Mouse (Mus musculus) left cerebral cortex, postnatal 14 days (tissue): Measurements from ENCODE around the gene Efna4. TPM values are rescaled to one million over a fixed set of nuclear protein-coding genes. Genes with fewer than 3 reads are reported as not detected.

Experiments used
- DNase-seq, 2 experiments: peaks; one replicate each; pipeline ENCODE4 v3.0.0; 2021 to 2022; ENCODE audit warnings: low spot score in 2 of 2, mixed read lengths in 1 of 2
- intact Hi-C: fragments of 180-260 bp; cut with DNase I; formaldehyde crosslinking; loops from one replicate; pipeline ENCODE4 v1.15.1; 2025
- total RNA-seq, 2 experiments: library from RNA; stranded (reverse); gene quantifications; 2 replicates each; pipeline ENCODE4 v1.2.3; 2021

The Efna4 gene
- total RNA-seq, 2 experiments from 2014 or later, result 0.29 to 0.61 TPM

DNA sequence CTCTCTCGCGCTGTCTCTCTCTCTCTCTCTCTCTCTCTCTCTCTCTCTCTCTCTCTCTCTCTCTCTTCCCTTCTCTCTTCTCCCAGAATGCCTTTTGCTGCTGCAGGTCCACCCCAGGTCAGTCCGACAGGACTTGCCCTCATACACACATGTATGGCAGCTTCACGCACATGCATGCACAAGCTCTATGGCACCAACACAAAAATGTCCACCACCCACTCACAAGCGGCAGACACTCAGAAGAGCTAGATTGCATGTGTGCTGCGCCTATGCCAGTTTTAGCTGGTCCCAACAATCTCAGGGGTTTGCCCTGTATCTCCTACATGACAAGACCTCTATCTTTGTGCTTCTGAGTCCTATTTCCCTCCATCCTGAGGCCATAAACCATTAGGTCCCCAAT lies 20.6 kb downstream of the Efna4 start:
- peak; percentile 40 to 70 for DNase-seq
- intact Hi-C loops, result loop anchor here (5.0 kb wide), 1 partner anchor 35 kb away; no protein-coding TSS in a partner anchor

DNA sequence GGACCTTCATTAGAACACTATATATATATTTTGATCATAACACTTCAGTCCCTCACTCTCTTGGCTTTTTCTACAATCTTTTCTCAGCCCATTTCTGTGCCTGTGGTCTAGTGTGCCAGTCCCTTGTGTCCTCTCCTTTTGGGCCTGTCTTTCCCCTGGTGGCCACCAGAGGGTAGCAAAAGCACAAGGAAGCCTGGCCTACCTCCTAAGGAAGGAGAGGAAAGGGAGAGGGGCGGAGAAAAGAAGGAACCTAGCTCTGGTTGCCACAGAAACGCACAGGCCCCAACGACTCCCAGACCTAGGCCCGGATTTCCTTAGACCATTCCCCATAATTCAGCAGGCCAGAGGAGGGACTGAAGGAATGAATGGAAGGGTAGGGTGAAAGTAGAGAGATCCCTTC lies 21.0 kb downstream of the Efna4 start:
- peak; percentile 93 to 94 for DNase-seq
- intact Hi-C loops, result loop anchor here (1.0 to 5.0 kb wide), 2 partner anchors 23 to 35 kb away; no protein-coding TSS in a partner anchor

GRCm38 (mm10) chr3:89315930-89316831 lies 21.6 kb downstream of the Efna4 start:
- DNase-seq, result no peak
- intact Hi-C loops, result loop anchor here (1.0 to 5.0 kb wide), 2 partner anchors 24 to 36 kb away; no protein-coding TSS in a partner anchor

DNA sequence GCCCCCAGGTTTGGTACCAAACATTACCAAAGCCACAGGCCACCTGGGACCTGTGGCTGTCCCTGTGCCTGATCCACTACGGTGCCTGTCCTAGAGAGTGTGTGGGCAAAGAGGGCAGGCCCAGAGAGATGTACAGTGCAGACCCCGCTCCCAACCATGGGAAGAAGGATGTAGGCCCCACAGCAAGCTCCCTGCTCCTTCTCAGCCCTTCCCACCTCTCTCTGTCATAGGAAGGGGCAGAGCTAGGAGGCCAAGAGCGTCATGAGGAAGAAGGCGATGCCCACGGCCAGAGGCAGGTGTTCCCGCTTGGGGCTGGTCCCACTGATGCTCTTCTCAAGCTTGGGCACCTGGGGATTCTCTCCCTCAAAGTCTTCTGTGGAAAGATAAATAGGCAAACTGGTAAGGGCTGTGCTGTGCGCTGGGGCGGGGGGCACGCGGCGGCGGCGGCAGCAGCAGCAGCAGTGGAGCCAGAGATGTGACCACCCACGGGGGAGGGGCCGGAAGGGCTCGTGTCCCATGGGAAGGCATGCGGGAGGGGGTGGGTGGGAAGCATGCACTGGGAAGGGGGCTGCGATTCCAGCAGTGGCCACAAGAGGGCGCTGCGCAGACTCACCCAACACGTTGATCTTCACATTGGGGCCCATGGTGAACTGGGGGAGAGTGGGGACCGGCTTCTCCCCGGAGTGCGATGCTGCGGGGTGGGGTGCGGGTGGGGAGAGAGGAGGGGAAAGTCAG lies 22.5 kb downstream of the Efna4 start:
- DNase-seq, result peak; percentile 84 to 92
- intact Hi-C loops, result loop anchor here (5.0 kb wide), 1 partner anchor 37 kb away; no protein-coding TSS in a partner anchor

GRCm38 (mm10) chr3:89314791-89315190 lies 23.0 kb downstream of the Efna4 start:
- intact Hi-C loops, result loop anchor here (5.0 kb wide), 1 partner anchor 38 kb away; no protein-coding TSS in a partner anchor
- no peak for DNase-seq

DNA sequence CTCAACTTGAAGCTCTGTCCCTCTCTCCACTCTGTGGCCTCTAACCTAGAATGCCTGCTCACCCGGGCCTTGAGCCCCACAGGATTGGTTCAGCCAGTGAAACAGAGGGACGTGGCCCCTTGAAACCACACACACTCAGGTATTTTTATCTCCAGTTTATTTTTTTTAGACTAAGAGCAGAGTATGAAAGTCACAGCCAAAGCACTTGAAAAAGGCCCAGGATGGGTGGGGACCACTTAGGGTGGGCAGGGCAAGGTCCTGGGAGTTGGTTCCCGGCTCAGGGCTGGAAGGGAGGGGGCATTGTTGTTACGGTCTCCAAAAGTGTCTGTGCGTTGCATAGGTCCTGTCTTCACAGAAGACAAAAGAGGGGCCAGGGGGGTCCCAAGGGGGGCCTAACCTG lies 23.5 kb downstream of the Efna4 start:
- intact Hi-C loops, result no loop called here
- DNase-seq, result no peak

- peak in 1 of 2 experiments; percentile 67 for DNase-seq
- intact Hi-C loops, result no loop called here
Observed at GRCm38 (mm10) chr3:89308089-89308488, 29.7 kb downstream of the Efna4 start.

DNA sequence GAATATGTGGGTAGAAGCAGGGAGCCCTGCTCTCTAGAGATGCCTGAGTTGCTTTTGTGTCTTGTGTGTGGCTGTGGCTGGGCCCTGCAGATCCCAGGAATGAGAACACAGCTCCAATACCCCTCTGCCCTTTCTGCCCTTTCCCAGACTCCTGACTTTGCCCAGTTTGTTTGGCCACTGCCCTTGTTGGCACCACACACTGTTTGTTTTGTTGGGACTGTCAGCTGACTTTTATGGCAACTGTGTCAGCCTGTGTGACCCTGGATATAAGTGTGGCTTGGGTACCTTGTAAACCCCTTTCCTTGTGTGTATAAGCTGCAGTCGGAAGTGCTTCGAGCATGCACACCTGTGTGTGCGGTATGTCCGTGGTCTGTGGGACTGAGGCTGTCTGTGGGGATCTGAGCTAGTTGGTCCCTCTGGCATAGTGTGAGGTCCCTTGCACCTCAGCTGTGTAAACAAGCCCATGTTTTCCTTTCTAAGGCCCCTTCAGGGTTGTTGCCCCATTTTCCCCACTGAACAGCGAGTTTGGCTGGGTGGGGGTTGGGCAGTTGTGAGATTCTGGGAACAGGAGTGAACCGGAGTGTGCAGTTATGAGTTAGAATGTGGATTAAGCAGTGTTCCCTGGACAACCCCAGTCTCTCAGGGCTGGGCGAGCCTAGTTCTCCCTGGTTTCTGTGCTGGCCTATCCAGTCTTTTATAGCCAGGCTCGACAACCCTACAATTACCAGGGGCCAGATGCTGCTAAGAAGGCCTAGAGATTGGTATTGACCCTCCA lies 32.1 kb downstream of the Efna4 start:
- intact Hi-C loops, result no loop called here
- no peak for DNase-seq

DNA sequence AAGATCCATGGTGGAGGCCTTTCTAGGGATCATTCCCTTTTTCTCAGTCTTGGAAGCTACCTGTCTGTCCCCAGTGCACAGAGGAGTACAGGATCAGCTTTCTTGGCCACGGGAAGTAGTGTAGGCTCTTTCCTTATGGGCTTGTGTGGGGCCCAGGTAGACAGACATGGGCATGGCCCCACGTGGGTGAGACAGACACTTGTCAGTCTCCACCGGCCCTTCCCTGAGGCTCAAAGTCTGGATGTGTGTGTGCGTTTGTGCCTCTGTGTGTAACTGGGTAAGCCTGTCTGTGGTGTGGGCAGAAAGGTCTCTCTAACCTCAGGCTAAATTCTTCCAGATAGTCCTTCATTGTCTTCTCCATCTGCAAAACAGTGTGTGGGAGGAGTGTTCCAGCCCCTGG lies 32.7 kb downstream of the Efna4 start:
- no peak for DNase-seq
- intact Hi-C loops, result no loop called here

DNA sequence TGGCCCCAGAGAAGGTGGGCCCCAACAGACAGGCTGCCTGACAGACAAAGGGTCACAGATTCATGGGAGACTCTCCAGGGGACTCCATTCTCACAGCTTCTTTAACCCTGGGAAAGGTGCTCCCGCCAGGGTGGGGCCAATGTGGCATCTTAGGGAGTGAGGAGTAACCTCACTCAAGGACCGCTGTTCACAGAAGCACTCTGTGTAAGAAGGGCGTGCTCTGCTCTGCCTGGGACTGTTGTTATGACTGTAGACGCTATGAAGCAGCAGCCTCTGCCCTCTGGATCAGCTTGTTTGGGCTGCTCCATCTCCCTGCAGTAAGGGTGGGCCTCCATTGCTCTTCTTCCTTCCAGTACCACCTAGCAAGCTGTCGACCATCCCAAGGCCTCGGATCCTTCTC lies 33.4 kb downstream of the Efna4 start:
- DNase-seq, result no peak
- intact Hi-C loops, result no loop called here

GRCm38 (mm10) chr3:89300514-89300913 lies 37.3 kb downstream of the Efna4 start:
- intact Hi-C loops, result no loop called here
- DNase-seq, result no peak

DNA sequence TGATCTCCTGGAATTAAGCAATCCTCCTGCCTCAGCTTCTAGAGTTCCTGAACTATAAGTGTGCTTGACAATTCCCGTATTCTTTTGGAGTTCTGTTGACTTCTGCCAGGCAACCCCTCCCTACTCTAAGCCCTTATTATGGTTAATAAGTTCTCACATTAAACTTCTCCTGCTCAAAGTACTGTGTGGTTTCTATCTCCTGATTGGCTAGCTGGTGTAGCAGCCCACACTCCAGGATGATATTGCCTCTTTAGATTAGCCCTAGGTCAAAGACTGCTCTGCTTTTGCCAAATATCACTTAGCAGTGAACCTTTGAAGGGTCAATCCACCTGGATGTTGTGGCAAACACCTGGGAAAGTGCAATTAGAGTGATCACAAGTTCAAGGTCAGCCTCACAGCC lies 37.8 kb downstream of the Efna4 start:
- no peak for DNase-seq

DNA sequence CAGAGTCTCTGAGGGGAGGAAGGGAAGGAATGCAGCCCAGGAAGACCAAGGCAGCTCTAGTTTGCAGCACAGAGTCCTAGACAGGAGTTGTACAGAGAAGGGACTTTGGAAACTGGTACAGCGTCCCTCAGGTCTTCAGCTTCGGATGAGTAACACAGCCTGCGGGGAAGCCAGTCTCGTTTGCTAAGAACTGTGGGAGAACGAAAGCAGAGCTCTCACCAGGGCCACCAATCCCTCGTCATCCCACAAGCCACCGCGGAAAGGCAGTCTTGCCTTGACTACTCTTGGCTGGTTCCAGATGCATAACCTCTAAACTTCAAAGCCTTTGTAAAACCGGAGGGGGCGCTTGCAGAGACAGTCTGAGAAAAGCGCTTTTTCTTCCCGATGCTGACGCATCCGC lies 38.3 kb downstream of the Efna4 start:
- intact Hi-C loops, result no loop called here
- DNase-seq, result peak; percentile 40 to 63

More for the DNA sequence above, 37.8 kb downstream of the Efna4 start:
- intact Hi-C loops, result no loop called here

GRCm38 (mm10) chr3:89298908-89299307 lies 38.9 kb downstream of the Efna4 start:
- intact Hi-C loops, result no loop called here
- no peak for DNase-seq

DNA sequence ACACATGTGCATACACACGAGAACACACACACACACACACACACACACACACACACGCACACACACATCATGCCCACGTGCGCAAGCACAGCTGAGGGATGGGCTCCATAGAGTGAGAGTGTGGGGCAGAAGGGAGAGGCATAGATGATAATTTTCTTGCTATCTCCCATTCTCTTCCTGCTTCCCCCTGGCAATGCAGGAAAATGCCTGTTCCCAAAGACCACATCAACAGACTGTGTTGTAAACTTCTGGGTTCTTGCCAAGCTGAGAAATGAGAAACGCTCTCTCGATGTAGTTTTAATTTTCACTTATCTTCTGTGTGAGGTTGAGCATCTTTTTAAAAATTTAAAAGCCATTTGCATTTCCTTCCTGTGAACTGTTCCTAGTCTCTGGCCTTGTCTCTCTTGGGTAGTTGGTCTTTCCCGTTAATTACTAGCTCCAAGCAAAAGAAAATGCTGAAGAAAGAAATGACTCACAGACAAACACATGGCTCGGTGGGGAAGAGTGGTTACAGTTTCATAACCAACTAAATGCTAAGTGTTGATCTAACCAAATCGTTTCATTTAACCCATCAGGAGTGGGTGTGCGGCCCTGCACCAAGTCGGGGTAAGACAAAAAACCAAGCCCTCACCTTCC lies 40.9 kb downstream of the Efna4 start:
- intact Hi-C loops, result no loop called here
- DNase-seq, result peak in 1 of 2 experiments; percentile 36

GRCm38 (mm10) chr3:89295685-89296230 lies 42.1 kb downstream of the Efna4 start:
- intact Hi-C loops, result no loop called here
- no peak for DNase-seq

- no peak for DNase-seq
- intact Hi-C loops, result no loop called here
Observed at GRCm38 (mm10) chr3:89294195-89294594, 43.6 kb downstream of the Efna4 start.

- DNase-seq, result no peak
- intact Hi-C loops, result no loop called here
Observed at GRCm38 (mm10) chr3:89293247-89293918, 44.4 kb downstream of the Efna4 start.
